Mouse (Mus musculus) lung, postnatal 4 days (tissue): ENCODE data around the gene Ackr3.

ENCODE experiments used
- DNase-seq, 2 experiments: peaks; one replicate each; pipeline ENCODE4 v3.0.0; 2021

Ackr3 gene

GRCm38 (mm10) chr1:90260704-90261581 is 57.2 kb downstream of the Ackr3 start:
- DNase-seq, result no peak

GRCm38 (mm10) chr1:90262380-90262779 is 58.6 kb downstream of the Ackr3 start:
- no peak for DNase-seq
